Comparison of ENCODE assay signal across 8 mouse cellular contexts in genomic region chr16:17911052-17911595, GRCm38 (mm10). TPM values are rescaled to one million over a fixed set of nuclear protein-coding genes. Genes with fewer than 3 reads are reported as not detected.
DNase-seq lines count a peak whose midpoint lies in the region; ATAC-seq and TF ChIP-seq lines count a peak whose summit lies in the region.

Gene Ess2, minus strand, starts transcription at chr16:17911348.

- intact Hi-C loops in heart, adult 2 months (cut with DNase I): loop anchor here (1.0 to 5.0 kb wide), 3 partner anchors 11 to 136 kb away; no protein-coding TSS in a partner anchor

- H3K27me3 ChIP-seq in embryonic facial prominence, embryonic 14.5 days (replicated peaks; ENCODE audit: control insufficient read depth, insufficient read depth, low read length): peaks cover 46% of the 10 kb centered on the region
- H3K27me3 ChIP-seq in heart, adult 2 months (ENCODE audit: control insufficient read depth, insufficient read depth, low read length): peaks cover 10% of the 10 kb centered on the region
- peaks cover 46% of the 10 kb centered on the region for H3K27me3 ChIP-seq in limb, embryonic 13.5 days
- peaks cover 38% of the 10 kb centered on the region for H3K27me3 ChIP-seq in midbrain, embryonic 16.5 days (ENCODE audit: control insufficient read depth, insufficient read depth, low read depth, low read length)

- H3K4me3 ChIP-seq in embryonic facial prominence, embryonic 14.5 days (ENCODE audit: low read depth, low read length): peak within 1 kb of the TSS; percentile 77
- H3K4me3 ChIP-seq in heart, adult 2 months: peak within 1 kb of the TSS; percentile 59
- peak within 1 kb of the TSS; percentile 75 for H3K4me3 ChIP-seq in limb, embryonic 13.5 days
- peak within 1 kb of the TSS; percentile 86 for H3K4me3 ChIP-seq in midbrain, embryonic 16.5 days (ENCODE audit: low read depth, low read length)

- DNase-seq in 3T3-L1 (ENCODE audit: low read depth, low spot score): peak; percentile 99
- peak; percentile 57 to 79 for DNase-seq in adrenal gland, postnatal 4 days (ENCODE audit: low spot score in 2 of 2)
- peak; percentile 99 for DNase-seq in embryonic facial prominence, embryonic 14.5 days (ENCODE audit: low spot score)
- peak; percentile 90 to 94 for DNase-seq in heart, adult 2 months
- DNase-seq in kidney, adult 8-10 months: peak; percentile 93 to 94
- DNase-seq in spleen, postnatal 10 days (ENCODE audit: low spot score in 2 of 2): peak; percentile 76 to 89

- peak; percentile 96 for ATAC-seq in embryonic facial prominence, embryonic 14.5 days (ENCODE audit: low read depth)
- ATAC-seq in limb, embryonic 13.5 days (ENCODE audit: low FRiP score, low read depth): peak; percentile 95
- ATAC-seq in midbrain, embryonic 16.5 days: peak; percentile 95

- H3K36me3 ChIP-seq in embryonic facial prominence, embryonic 14.5 days (ENCODE audit: control insufficient read depth, insufficient read depth, low read length): peaks cover 33% of the 10 kb centered on the region
- H3K36me3 ChIP-seq in heart, adult 2 months (ENCODE audit: control insufficient read depth, insufficient read depth, low read length): no peaks in the 10 kb centered on the region
- peaks cover 34% of the 10 kb centered on the region for H3K36me3 ChIP-seq in limb, embryonic 13.5 days
- peaks cover 23% of the 10 kb centered on the region for H3K36me3 ChIP-seq in midbrain, embryonic 16.5 days (ENCODE audit: control insufficient read depth, insufficient read depth, low read length)

- TF ChIP-seq EP300 in heart, adult 2 months (IDR thresholded peaks at IDR 0.05; ENCODE audit: insufficient read depth, low read depth, low read length): 0 out of 2 replicates have a peak, but pooled peaks have one; percentile 21

- no peaks in the 10 kb centered on the region for H3K79me2 ChIP-seq in heart, adult 2 months (replicated peaks; ENCODE audit: control insufficient read depth, insufficient read depth, low read length)

- no peak within 1 kb of the TSS; the same call in 1 of the 2 replicates for H3K27ac ChIP-seq in embryonic facial prominence, embryonic 14.5 days (replicated peaks; ENCODE audit: low read depth, low read length)
- H3K27ac ChIP-seq in heart, adult 2 months: peak within 1 kb of the TSS; percentile 79
- peak within 1 kb of the TSS; percentile 48; the same call in 1 of the 2 replicates for H3K27ac ChIP-seq in limb, embryonic 13.5 days
- peak within 1 kb of the TSS; percentile 76 for H3K27ac ChIP-seq in midbrain, embryonic 16.5 days (ENCODE audit: low read length)

- WGBS in embryonic facial prominence, embryonic 14.5 days: under 1% methylated on average over 25 of the region's 35 CpGs
- WGBS in heart, adult 2 months: under 1% methylated on average over 35 of the region's 35 CpGs
- WGBS in limb, embryonic 13.5 days: under 1% methylated on average over 35 of the region's 35 CpGs
- under 1% methylated on average over 35 of the region's 35 CpGs for WGBS in midbrain, embryonic 16.5 days

- no peaks in the 10 kb centered on the region for H3K9me3 ChIP-seq in embryonic facial prominence, embryonic 14.5 days (ENCODE audit: control insufficient read depth, low read length)
- H3K9me3 ChIP-seq in limb, embryonic 13.5 days: no peaks in the 10 kb centered on the region
- no peaks in the 10 kb centered on the region for H3K9me3 ChIP-seq in midbrain, embryonic 16.5 days (replicated peaks; ENCODE audit: control insufficient read depth, low read length, poor library complexity, severe bottlenecking)

- H3K9ac ChIP-seq in embryonic facial prominence, embryonic 14.5 days (ENCODE audit: low read depth, low read length): peak within 1 kb of the TSS; percentile 80
- H3K9ac ChIP-seq in heart, adult 2 months (ENCODE audit: low read depth, low read length): peak within 1 kb of the TSS; percentile 81
- H3K9ac ChIP-seq in limb, embryonic 13.5 days: peak within 1 kb of the TSS; percentile 78
- H3K9ac ChIP-seq in midbrain, embryonic 16.5 days (ENCODE audit: low read depth, low read length): peak within 1 kb of the TSS; percentile 76

- peak within 1 kb of the TSS; percentile 94 for H3K4me2 ChIP-seq in embryonic facial prominence, embryonic 14.5 days (ENCODE audit: low read depth, low read length)
- H3K4me2 ChIP-seq in limb, embryonic 13.5 days (replicated peaks): peak within 1 kb of the TSS; percentile 98
- H3K4me2 ChIP-seq in midbrain, embryonic 16.5 days (ENCODE audit: low read length): peak within 1 kb of the TSS; percentile 77

- peak; percentile 74 for TF ChIP-seq POLR2A in heart, adult 2 months (IDR thresholded peaks at IDR 0.05; ENCODE audit: insufficient read depth, low read depth, low read length)

- peak; percentile 99 for TF ChIP-seq CTCF in heart, adult 2 months (IDR thresholded peaks at IDR 0.05)

- 0 out of 2 replicates have a peak, but pooled peaks cover 10% of the 10 kb centered on the region for H3K4me1 ChIP-seq in embryonic facial prominence, embryonic 14.5 days (ENCODE audit: control insufficient read depth, insufficient read depth, low read length)
- peaks cover 5% of the 10 kb centered on the region for H3K4me1 ChIP-seq in heart, adult 2 months (ENCODE audit: control insufficient read depth, insufficient read depth, low read length)
- peaks cover 24% of the 10 kb centered on the region for H3K4me1 ChIP-seq in limb, embryonic 13.5 days
- peaks cover 17% of the 10 kb centered on the region for H3K4me1 ChIP-seq in midbrain, embryonic 16.5 days (ENCODE audit: control insufficient read depth, insufficient read depth, low read length)

RNA-seq across cellular contexts. Expression of gene Ess2, which starts in this region (rescaled TPM):
- 10 to 100 TPM; 33.0 to 33.6 TPM for total RNA-seq in adrenal gland, postnatal 4 days (2021)
- 26.2 and 28.7 TPM in 2 replicates for polyA plus RNA-seq in embryonic facial prominence, embryonic 14.5 days (2014; fragmentation: Nextera tagmentation; extraction: Ambion mirVana)
- total RNA-seq in heart, adult 2 months (2021): 1 to 10 TPM; 8.0 to 8.3 TPM
- 11.4 and 12.6 TPM in 2 replicates for polyA plus RNA-seq in heart, adult 2 months (2012; rRNA removed)
- polyA plus RNA-seq in limb, embryonic 13.5 days (2015; fragmentation: Nextera tagmentation; extraction: Ambion mirVana): 49.8 and 50.7 TPM in 2 replicates
- polyA plus RNA-seq in midbrain, embryonic 16.5 days (2015; fragmentation: Nextera tagmentation; extraction: Ambion mirVana): 47.6 and 48.6 TPM in 2 replicates
